Mouse (Mus musculus): ENCODE results near the gene 1700092M07Rik. TPM values are rescaled to one million over a fixed set of nuclear protein-coding genes. Genes with fewer than 3 reads are reported as not detected.
"Not testable (repeated sequence)": the region's sequence is repeated elsewhere in the genome, so short reads cannot be mapped to it uniquely, and the experiment has no call there.

1700092M07Rik gene
- polyA plus RNA-seq, 1 experiment: 2.2 TPM

GRCm38 (mm10) chr19:8725081-8725613 is 15.4 kb upstream of the 1700092M07Rik start:
- no peaks in the 10 kb centered on the region for H3K4me1 ChIP-seq (ENCODE audit: control insufficient read depth, insufficient read depth, low read length)
- peaks cover 36% of the 10 kb centered on the region for H3K36me3 ChIP-seq (ENCODE audit: control insufficient read depth, insufficient read depth, low read length, poor library complexity, severe bottlenecking)
- peak overlapping the region; percentile 96 for H3K4me3 ChIP-seq (ENCODE audit: low read depth, low read length)
- H3K9ac ChIP-seq (ENCODE audit: low read depth, poor library complexity, severe bottlenecking): peak overlapping the region; percentile 100
- H3K27ac ChIP-seq (ENCODE audit: insufficient read depth, low read length): peak overlapping the region; percentile 94
- H3K9me3 ChIP-seq (replicated peaks; ENCODE audit: control insufficient read depth, insufficient read depth, low read length, poor library complexity, severe bottlenecking): no peaks in the 10 kb centered on the region
- H3K27me3 ChIP-seq (ENCODE audit: control insufficient read depth, insufficient read depth, low read length, poor library complexity, severe bottlenecking): no peaks in the 10 kb centered on the region
- no peak for TF ChIP-seq POLR2A (IDR thresholded peaks at IDR 0.05; ENCODE audit: insufficient read depth, low read length)
- TF ChIP-seq CTCF (IDR thresholded peaks at IDR 0.05; ENCODE audit: low read depth, low read length): no peak
- TF ChIP-seq EP300 (IDR thresholded peaks at IDR 0.05; ENCODE audit: insufficient read depth, low read depth, low read length): no peak

DNA sequence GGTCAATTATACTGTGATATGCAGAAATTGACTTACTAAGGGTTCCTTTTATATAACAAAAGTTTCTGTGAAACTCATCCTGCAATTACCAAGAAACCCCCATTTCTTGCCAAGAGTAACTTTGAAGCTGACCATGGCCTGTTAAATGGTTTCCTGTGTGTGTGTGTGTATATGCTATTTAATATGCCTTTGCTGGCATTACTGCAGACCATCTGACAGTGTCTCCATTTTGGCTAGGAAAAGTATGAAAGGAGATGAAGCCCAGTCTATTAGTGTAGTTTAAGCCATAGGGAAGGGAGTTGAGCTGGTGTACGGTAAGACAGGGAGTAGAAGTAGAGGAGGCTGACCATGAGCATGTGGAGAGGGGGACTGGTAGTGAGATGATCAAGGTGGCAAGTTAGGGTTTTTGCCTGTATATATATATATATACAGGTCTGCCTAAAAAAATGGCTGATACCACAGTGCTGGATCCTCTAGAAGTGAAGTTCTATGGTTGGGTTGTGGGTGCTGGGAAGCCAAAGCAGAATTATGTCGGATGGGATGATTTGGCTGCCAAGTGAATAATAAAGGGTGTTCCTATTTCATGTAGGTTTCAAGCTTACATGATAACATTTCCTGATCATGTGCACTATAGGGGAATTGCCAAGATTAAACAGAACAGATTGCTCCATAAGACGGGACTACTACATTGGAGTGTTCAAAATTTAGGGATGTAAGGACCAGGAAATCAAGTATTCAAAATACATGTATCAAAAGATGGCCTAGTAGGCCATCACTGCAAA is 13.7 kb upstream of the 1700092M07Rik start:
- Histone ChIP-seq H3K4me3 (ENCODE audit: low read depth, low read length) (no peak overlapping the region), H3K4me1 (ENCODE audit: control insufficient read depth, insufficient read depth, low read length) (no peaks in the 10 kb centered on the region), H3K9ac (ENCODE audit: low read depth, poor library complexity, severe bottlenecking) (0 out of 2 replicates have a peak overlapping the region, but pooled peaks have one; percentile 100), H3K27ac (ENCODE audit: insufficient read depth, low read length) (0 out of 2 replicates have a peak overlapping the region, but pooled peaks have one; percentile 24), H3K9me3 (replicated peaks; ENCODE audit: control insufficient read depth, insufficient read depth, low read length, poor library complexity, severe bottlenecking) (no peaks in the 10 kb centered on the region), H3K36me3 (ENCODE audit: control insufficient read depth, insufficient read depth, low read length, poor library complexity, severe bottlenecking) (peaks cover 36% of the 10 kb centered on the region), H3K27me3 (ENCODE audit: control insufficient read depth, insufficient read depth, low read length, poor library complexity, severe bottlenecking) (no peaks in the 10 kb centered on the region)
- TF ChIP-seq POLR2A (IDR thresholded peaks at IDR 0.05; ENCODE audit: insufficient read depth, low read length): no peak
- no peak for TF ChIP-seq CTCF (IDR thresholded peaks at IDR 0.05; ENCODE audit: low read depth, low read length)
- TF ChIP-seq EP300 (IDR thresholded peaks at IDR 0.05; ENCODE audit: insufficient read depth, low read depth, low read length): no peak

DNA sequence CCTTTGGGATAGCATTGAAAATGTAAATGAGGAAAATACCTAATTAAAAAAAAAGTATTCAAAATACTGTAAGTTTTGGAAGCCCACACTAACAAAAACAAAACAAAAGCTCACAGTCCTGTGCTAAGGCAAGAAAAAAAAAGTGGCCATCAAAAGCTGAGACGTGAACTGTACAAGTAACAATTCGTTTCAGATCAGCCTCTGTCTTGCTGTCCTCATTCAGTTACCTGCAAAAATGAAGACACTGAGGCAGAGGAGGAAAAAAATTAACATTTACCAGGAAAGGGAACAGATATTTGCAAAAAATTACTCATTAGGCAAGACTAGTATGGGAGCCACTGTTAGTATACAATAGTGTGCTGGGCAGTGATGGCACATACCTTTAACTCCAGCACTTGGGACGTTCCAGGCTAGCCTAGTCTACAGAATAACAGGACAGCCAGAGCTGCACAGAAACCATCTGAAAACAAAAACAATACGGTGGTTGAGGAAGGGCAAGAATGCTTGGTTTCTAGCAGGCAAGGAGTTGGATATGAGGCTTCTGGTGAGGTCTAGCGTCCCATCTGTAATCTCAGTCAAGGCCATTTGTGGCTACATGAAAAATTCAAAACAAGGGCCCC is 12.9 kb upstream of the 1700092M07Rik start:
- Histone ChIP-seq H3K4me1 (ENCODE audit: control insufficient read depth, insufficient read depth, low read length) (no peaks in the 10 kb centered on the region), H3K9ac (ENCODE audit: low read depth, poor library complexity, severe bottlenecking) (no peak overlapping the region), H3K27me3 (ENCODE audit: control insufficient read depth, insufficient read depth, low read length, poor library complexity, severe bottlenecking) (no peaks in the 10 kb centered on the region), H3K36me3 (ENCODE audit: control insufficient read depth, insufficient read depth, low read length, poor library complexity, severe bottlenecking) (peaks cover 36% of the 10 kb centered on the region), H3K4me3 (ENCODE audit: low read depth, low read length) (no peak overlapping the region), H3K9me3 (replicated peaks; ENCODE audit: control insufficient read depth, insufficient read depth, low read length, poor library complexity, severe bottlenecking) (no peaks in the 10 kb centered on the region), H3K27ac (ENCODE audit: insufficient read depth, low read length) (peak overlapping the region; percentile 60; the same call in 1 of the 2 replicates)
- TF ChIP-seq CTCF (IDR thresholded peaks at IDR 0.05; ENCODE audit: low read depth, low read length) (no peak), POLR2A (IDR thresholded peaks at IDR 0.05; ENCODE audit: insufficient read depth, low read length) (no peak), EP300 (IDR thresholded peaks at IDR 0.05; ENCODE audit: insufficient read depth, low read depth, low read length) (no peak)

- peaks cover 36% of the 10 kb centered on the region for H3K36me3 ChIP-seq (ENCODE audit: control insufficient read depth, insufficient read depth, low read length, poor library complexity, severe bottlenecking)
- not testable (repeated sequence) for H3K4me3 ChIP-seq (ENCODE audit: low read depth, low read length); H3K9ac ChIP-seq (ENCODE audit: low read depth, poor library complexity, severe bottlenecking); H3K9me3 ChIP-seq (replicated peaks; ENCODE audit: control insufficient read depth, insufficient read depth, low read length, poor library complexity, severe bottlenecking); H3K4me1 ChIP-seq (ENCODE audit: control insufficient read depth, insufficient read depth, low read length); H3K27me3 ChIP-seq (ENCODE audit: control insufficient read depth, insufficient read depth, low read length, poor library complexity, severe bottlenecking); H3K27ac ChIP-seq (ENCODE audit: insufficient read depth, low read length)
These were observed 12.0 kb upstream of the 1700092M07Rik start for GRCm38 (mm10) chr19:8728335-8729099.

DNA sequence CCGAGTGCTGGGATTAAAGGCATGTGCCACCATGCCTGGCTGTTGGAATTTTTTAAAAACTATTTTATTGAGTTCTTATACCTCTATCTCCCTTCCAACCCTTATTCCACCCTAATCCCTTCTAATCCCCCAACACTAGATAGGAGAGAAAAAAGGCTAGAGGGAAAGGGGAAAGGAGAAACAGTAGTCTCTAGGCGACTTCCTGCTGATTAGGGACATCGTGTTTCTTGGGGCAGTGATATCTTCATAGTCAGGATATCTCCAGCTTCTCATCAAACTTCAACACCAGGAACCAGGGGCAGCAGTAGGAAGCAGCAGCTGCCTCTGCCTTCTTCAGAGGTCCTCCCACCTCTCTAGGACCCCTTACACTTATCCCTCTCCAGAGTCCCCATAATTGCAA is 6.2 kb upstream of the 1700092M07Rik start:
- TF ChIP-seq EP300 (IDR thresholded peaks at IDR 0.05; ENCODE audit: insufficient read depth, low read depth, low read length) (no peak), POLR2A (IDR thresholded peaks at IDR 0.05; ENCODE audit: insufficient read depth, low read length) (no peak)
- no peak overlapping the region for H3K4me3 ChIP-seq (ENCODE audit: low read depth, low read length)
- no peak overlapping the region for H3K9ac ChIP-seq (ENCODE audit: low read depth, poor library complexity, severe bottlenecking)
- H3K27ac ChIP-seq (ENCODE audit: insufficient read depth, low read length): no peak overlapping the region
- peaks cover 20% of the 10 kb centered on the region for H3K36me3 ChIP-seq (ENCODE audit: control insufficient read depth, insufficient read depth, low read length, poor library complexity, severe bottlenecking)
- no peaks in the 10 kb centered on the region for H3K27me3 ChIP-seq (ENCODE audit: control insufficient read depth, insufficient read depth, low read length, poor library complexity, severe bottlenecking)
- no peaks in the 10 kb centered on the region for H3K9me3 ChIP-seq (replicated peaks; ENCODE audit: control insufficient read depth, insufficient read depth, low read length, poor library complexity, severe bottlenecking)
- H3K4me1 ChIP-seq (ENCODE audit: control insufficient read depth, insufficient read depth, low read length): no peaks in the 10 kb centered on the region
